Mouse (Mus musculus): ENCODE results near the gene Gm13090. TPM values are rescaled to one million over a fixed set of nuclear protein-coding genes. Genes with fewer than 3 reads are reported as not detected.
A peak's percentile ranks its signal among the peaks of the same experiment; 100 is the strongest.

Gm13090 gene
- polyA plus RNA-seq (2011; ENCODE audit: insufficient read length, low read depth, missing spikeins): not detected in 2 replicates

DNA sequence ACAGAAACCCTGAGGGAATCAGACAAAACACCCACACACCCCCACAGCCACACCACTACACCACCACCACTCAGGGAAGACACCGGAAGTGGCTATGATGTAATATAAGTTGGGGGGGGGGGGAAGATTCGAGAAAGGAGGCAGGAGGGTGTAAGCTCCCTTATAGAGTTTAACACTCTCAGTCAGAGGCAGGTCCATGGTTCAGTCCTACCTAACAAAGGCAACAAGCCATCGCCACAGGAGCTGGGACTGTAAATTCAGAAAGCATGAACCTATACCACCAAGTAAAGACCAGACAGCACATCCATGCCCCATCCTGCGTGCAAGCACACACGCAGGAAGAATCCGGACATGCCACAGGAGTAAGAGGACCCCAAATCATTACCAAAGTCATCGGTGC, at the start of gene Gm13090:
Gene Gm13090 (plus strand): TSS at position 301 of the 400 bp plus-strand sequence.
- H3K4me1 ChIP-seq (ENCODE audit: control insufficient read depth, insufficient read depth, low read length): no peaks in the 10 kb centered on the region
- H3K27ac ChIP-seq (ENCODE audit: insufficient read depth, low read length): no peak within 1 kb of the TSS
- TF ChIP-seq CTCF (IDR thresholded peaks at IDR 0.05; ENCODE audit: borderline replicate concordance, insufficient read depth, low read length): no peak
- no peak for TF ChIP-seq POLR2A (IDR thresholded peaks at IDR 0.05; ENCODE audit: low read depth, low read length)
- H3K4me3 ChIP-seq (ENCODE audit: insufficient read depth, low read length): no peak within 1 kb of the TSS

DNA sequence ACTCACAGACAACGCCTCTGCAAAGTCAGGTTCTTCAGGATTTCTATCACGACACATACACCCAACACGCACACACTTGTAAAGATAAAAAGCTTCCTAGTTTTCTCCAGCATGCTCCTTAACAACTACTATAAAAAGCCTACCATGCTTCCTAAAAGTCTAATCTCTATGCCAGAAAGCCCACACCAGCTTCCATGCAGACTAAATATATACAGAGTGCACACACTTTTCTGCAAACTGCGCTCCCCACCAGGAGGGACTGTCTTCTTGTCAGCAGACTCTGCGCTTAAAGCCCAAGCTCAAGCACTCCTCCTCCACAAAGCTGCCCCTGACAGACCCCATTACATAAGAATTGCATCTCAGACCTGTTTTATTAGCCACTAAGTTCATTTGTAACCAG, 47.9 kb upstream of the Gm13090 start:
- TF ChIP-seq CTCF (IDR thresholded peaks at IDR 0.05; ENCODE audit: borderline replicate concordance, insufficient read depth, low read length): no peak
- no peak for TF ChIP-seq POLR2A (IDR thresholded peaks at IDR 0.05; ENCODE audit: low read depth, low read length)

DNA sequence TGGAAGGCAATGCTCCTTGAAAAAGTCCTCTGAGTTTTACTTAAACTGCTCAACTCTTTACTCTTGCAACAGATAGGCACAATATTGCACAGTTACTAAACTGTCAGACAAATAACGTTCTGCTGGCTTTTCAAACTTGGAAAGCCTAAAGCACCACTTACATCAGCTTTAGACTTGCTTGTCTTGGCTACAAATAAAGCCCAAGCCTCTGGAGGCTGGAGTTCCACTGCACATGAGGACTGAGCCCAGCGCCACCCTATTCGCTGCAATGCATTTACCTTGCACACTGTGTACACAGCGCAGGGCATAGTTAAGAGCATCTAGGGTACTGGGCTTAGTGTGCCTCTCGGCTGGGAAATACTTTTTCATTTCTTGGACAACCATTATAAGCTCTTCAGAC, 46.1 kb upstream of the Gm13090 start:
- Histone ChIP-seq H3K27ac (ENCODE audit: insufficient read depth, low read length) (no peak overlapping the region), H3K4me1 (ENCODE audit: control insufficient read depth, insufficient read depth, low read length) (peaks cover 4% of the 10 kb centered on the region; the same call in 1 of the 2 replicates), H3K4me3 (ENCODE audit: insufficient read depth, low read length) (peak overlapping the region; percentile 65)
- TF ChIP-seq POLR2A (IDR thresholded peaks at IDR 0.05; ENCODE audit: low read depth, low read length): no peak
- TF ChIP-seq CTCF (IDR thresholded peaks at IDR 0.05; ENCODE audit: borderline replicate concordance, insufficient read depth, low read length): no peak

More for the DNA sequence above, 47.9 kb upstream of the Gm13090 start:
- Histone ChIP-seq H3K4me1 (ENCODE audit: control insufficient read depth, insufficient read depth, low read length) (peaks cover 4% of the 10 kb centered on the region; the same call in 1 of the 2 replicates), H3K4me3 (ENCODE audit: insufficient read depth, low read length) (no peak overlapping the region), H3K27ac (ENCODE audit: insufficient read depth, low read length) (no peak overlapping the region)

GRCm38 (mm10) chr4:151044037-151044943, 45.1 kb upstream of the Gm13090 start, which contains the start of gene Per3:
Gene Per3, minus strand, starts transcription at chr4:151044665.
- Histone ChIP-seq H3K4me3 (ENCODE audit: insufficient read depth, low read length) (peak within 1 kb of the TSS; percentile 65), H3K27ac (ENCODE audit: insufficient read depth, low read length) (no peak within 1 kb of the TSS)
- no peak for TF ChIP-seq CTCF (IDR thresholded peaks at IDR 0.05; ENCODE audit: borderline replicate concordance, insufficient read depth, low read length)
- TF ChIP-seq POLR2A (IDR thresholded peaks at IDR 0.05; ENCODE audit: low read depth, low read length): peak; percentile 86

DNA sequence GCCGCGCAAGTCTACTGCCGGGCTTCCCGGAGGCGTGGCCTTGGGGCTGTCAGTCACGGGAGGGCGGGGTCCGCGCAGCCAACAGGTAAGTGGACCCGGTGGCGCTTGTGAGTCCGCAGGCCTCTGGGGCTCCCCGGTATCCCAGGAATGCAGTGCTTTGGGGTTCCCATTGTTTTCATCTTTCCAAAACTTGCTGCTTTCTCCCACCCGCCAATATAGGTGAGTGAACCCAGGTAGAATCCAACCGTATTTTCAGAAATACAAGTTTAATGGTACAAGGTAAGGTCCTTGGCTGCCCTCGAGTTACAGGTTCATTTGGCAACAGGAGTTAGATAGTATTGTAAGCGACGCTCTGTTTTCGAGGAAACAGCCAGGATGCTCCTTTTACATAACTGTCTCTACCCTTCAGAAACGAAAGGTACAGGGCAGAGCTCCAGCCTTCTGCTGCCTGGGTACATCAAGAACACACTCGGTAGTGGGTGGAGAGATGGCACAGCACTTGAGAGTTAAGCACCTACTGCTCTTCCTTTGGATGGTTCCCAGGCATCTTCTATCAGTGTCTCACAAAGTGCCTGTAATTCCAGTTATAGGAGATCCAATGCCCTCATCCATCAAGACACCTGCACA, 44.3 kb upstream of the Gm13090 start:
- Histone ChIP-seq H3K4me1 (ENCODE audit: control insufficient read depth, insufficient read depth, low read length) (peaks cover 4% of the 10 kb centered on the region; the same call in 1 of the 2 replicates), H3K27ac (ENCODE audit: insufficient read depth, low read length) (no peak overlapping the region), H3K4me3 (ENCODE audit: insufficient read depth, low read length) (peak overlapping the region; percentile 58)
- 0 out of 2 replicates have a peak, but pooled peaks have one; percentile 24 for TF ChIP-seq POLR2A (IDR thresholded peaks at IDR 0.05; ENCODE audit: low read depth, low read length)
- TF ChIP-seq CTCF (IDR thresholded peaks at IDR 0.05; ENCODE audit: borderline replicate concordance, insufficient read depth, low read length): no peak

More at GRCm38 (mm10) chr4:151044037-151044943, 45.1 kb upstream of the Gm13090 start, which contains the start of gene Per3:
- peaks cover 4% of the 10 kb centered on the region; the same call in 1 of the 2 replicates for H3K4me1 ChIP-seq (ENCODE audit: control insufficient read depth, insufficient read depth, low read length)

DNA sequence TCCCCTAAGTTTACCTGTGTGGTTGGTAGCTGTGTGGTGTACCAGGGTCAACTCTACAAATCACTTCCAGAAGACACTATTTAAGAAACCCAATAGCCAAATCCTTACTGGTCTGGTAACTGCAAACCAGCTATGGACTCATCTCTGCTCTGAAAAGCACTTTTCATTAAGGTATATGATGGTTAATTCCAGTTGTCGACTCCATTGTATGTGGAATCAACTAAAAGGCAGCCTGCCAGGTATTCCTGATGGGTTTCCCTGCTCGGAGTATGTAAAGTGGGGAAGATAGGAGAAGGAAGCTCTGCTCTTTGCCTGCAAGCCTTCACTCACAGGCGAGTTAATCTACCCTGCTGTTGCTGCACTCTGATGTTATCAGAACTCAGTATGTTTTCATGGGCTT, 42.8 kb upstream of the Gm13090 start:
- H3K4me1 ChIP-seq (ENCODE audit: control insufficient read depth, insufficient read depth, low read length): peaks cover 5% of the 10 kb centered on the region
- H3K27ac ChIP-seq (ENCODE audit: insufficient read depth, low read length): no peak overlapping the region
- TF ChIP-seq CTCF (IDR thresholded peaks at IDR 0.05; ENCODE audit: borderline replicate concordance, insufficient read depth, low read length) (no peak), POLR2A (IDR thresholded peaks at IDR 0.05; ENCODE audit: low read depth, low read length) (no peak)
- H3K4me3 ChIP-seq (ENCODE audit: insufficient read depth, low read length): no peak overlapping the region

DNA sequence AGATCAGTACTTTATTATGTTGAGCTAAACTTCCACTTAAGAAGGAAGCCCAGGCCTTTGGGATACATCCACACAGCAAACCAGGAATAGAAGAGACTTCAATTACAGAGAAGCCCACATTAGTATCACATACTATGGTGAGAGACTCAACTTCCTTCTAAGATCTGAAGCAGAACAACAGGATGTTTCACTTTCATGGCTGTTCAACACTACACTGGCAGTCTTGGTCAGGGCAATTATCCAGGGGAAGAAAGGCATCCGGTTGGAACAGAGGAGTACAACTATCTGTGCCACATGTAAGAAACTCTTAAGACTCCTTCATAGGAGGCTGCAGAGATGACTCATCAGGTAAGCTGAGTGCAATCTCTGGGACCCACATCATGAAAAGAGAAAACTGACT, 38.2 kb upstream of the Gm13090 start:
- H3K4me1 ChIP-seq (ENCODE audit: control insufficient read depth, insufficient read depth, low read length): peaks cover 3% of the 10 kb centered on the region; the same call in 1 of the 2 replicates
- TF ChIP-seq POLR2A (IDR thresholded peaks at IDR 0.05; ENCODE audit: low read depth, low read length) (no peak), CTCF (IDR thresholded peaks at IDR 0.05; ENCODE audit: borderline replicate concordance, insufficient read depth, low read length) (no peak)
- H3K27ac ChIP-seq (ENCODE audit: insufficient read depth, low read length): no peak overlapping the region
- no peak overlapping the region for H3K4me3 ChIP-seq (ENCODE audit: insufficient read depth, low read length)

DNA sequence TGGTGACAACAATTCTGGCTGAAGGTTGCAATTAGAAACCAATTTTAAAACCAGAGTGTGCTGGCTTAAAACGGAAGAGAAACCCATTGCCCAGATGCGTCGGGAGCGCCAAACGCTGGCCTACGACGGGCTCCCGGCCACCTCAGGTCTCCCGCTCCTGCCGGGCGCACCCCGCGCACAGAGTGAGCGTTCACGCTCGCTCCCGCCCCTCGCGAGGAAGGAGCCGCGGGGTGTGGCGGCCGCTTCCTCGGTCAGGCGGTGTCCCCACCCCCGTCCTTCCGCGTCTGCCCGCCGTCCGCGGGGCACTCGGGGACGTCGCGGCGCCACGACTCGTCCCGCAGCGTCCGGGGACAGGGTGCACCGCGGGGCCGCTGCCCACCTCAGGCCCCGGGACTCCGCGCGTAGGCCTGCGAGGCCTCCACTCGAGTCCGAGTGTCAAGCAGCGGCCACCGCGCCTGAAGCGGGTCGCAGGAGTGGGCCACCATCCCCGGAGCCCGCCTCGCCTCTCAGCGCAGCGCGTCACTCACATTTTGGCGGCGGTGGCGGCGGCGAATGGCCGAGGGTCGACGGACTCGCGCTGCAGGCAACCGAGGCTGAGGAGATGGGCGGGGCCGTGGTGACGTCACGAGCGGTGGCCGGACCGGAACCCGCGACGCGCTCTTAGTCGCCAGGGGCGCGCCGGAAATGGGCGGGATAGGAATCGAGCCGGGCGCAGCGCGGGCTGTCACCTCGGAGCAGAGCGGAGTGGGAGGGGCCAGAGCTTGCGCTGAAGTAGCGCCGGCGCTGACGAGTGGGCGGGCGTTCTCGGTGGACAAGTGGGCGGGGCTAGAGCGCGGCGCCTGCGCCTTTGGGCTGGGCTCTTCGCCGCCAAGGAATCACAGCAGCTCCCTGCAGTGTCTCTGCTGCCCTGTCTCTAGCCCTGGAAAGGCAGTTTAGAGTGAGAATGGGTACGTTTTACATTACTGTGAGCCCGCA, 31.7 kb upstream of the Gm13090 start, which contains the start of gene Vamp3:
Gene Vamp3 (minus strand): TSS at position 617 of the 975 bp plus-strand sequence.
- peak within 1 kb of the TSS; percentile 77 for H3K27ac ChIP-seq (ENCODE audit: insufficient read depth, low read length)

More for the DNA sequence above, 31.7 kb upstream of the Gm13090 start, which contains the start of gene Vamp3:
- Histone ChIP-seq H3K4me3 (ENCODE audit: insufficient read depth, low read length) (peak within 1 kb of the TSS; percentile 90), H3K4me1 (ENCODE audit: control insufficient read depth, insufficient read depth, low read length) (no peaks in the 10 kb centered on the region)
- no peak for TF ChIP-seq CTCF (IDR thresholded peaks at IDR 0.05; ENCODE audit: borderline replicate concordance, insufficient read depth, low read length)
- peak; percentile 97 for TF ChIP-seq POLR2A (IDR thresholded peaks at IDR 0.05; ENCODE audit: low read depth, low read length)

Data from embryonic fibroblast, embryonic 13.5 days (primary cell).